ENCODE assay signal across 7 mouse cellular contexts in the genomic region with DNA sequence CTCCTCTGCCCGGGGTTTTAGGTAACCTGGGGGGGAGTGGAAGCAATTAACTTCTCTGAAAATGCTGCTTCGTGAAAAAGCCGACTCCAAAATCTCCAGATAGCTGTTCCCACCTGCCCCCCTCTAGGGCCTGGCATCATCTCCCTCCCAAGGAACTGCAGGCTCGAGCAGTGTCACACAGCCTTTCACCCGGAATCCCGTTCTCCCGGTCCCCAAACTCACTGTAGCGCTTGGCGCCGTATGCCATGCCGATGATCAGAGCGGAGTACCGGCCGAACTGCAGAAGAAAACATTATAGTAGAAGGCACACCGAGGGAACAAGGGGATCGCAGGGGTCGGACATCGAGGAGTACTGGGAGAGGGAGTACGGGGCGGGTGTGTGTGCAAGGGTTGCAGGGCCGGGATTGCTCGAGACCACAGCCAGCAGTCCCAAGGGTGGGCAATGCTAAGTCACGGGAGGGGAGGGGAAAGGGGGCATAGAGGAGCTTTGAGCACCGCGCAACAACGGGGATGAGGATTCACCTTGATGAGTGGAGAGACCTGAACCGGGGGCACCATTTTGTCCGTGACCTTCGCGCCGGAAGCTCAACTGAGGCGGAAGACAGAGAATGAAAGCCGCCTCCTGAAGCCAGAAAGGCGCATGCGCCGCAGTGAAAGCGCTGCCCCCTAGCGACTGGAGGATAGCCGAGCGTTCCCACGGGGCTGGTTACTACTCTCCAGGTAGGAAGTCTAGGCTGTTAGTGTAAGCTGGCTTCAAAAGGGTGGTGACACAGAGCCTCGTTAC. TPM values are rescaled to one million over a fixed set of nuclear protein-coding genes. Genes with fewer than 3 reads are reported as not detected.
DNase-seq lines count a peak whose midpoint lies in the region; ATAC-seq lines count a peak whose summit lies in the region.

Gene Atp5k (minus strand): TSS at position 645 of the 784 bp plus-strand sequence.

- H3K4me1 ChIP-seq in intestine, embryonic 16.5 days (ENCODE audit: control insufficient read depth, insufficient read depth, low read length): peaks cover 4% of the 10 kb centered on the region
- peaks cover 6% of the 10 kb centered on the region for H3K4me1 ChIP-seq in midbrain, embryonic 11.5 days (ENCODE audit: control insufficient read depth, insufficient read depth, low read length)

- H3K9ac ChIP-seq in intestine, embryonic 16.5 days (ENCODE audit: low read depth, low read length): peak within 1 kb of the TSS; percentile 90
- H3K9ac ChIP-seq in midbrain, embryonic 11.5 days (ENCODE audit: low read length): peak within 1 kb of the TSS; percentile 85

- H3K27me3 ChIP-seq in intestine, embryonic 16.5 days (replicated peaks; ENCODE audit: control insufficient read depth, insufficient read depth, low read length): no peaks in the 10 kb centered on the region
- H3K27me3 ChIP-seq in midbrain, embryonic 11.5 days (ENCODE audit: control insufficient read depth, insufficient read depth, low read length): no peaks in the 10 kb centered on the region

- 1% methylated on average over 42 of the region's 42 CpGs for WGBS in intestine, embryonic 16.5 days
- WGBS in midbrain, embryonic 11.5 days: 1% methylated on average over 42 of the region's 42 CpGs

- peak; percentile 94 for DNase-seq in adrenal gland, adult 2 months
- peak; percentile 88 for DNase-seq in embryo, embryonic 11.5 days (ENCODE audit: low read depth, low spot score)
- DNase-seq in gastrocnemius, postnatal 4 days (ENCODE audit: low spot score in 2 of 2): peak; percentile 86 to 90
- DNase-seq in left cerebral cortex, postnatal 36 days (ENCODE audit: low spot score in 2 of 2): peak; percentile 92 to 95
- peak; percentile 99 for DNase-seq in midbrain, embryonic 11.5 days (ENCODE audit: low spot score, missing footprints)
- peak; percentile 93 for DNase-seq in skeletal muscle tissue, adult 2 months (ENCODE audit: low read depth, low spot score)

- H3K27ac ChIP-seq in intestine, embryonic 16.5 days (ENCODE audit: low read length): peak within 1 kb of the TSS; percentile 38; the same call in 1 of the 2 replicates
- no peak within 1 kb of the TSS for H3K27ac ChIP-seq in midbrain, embryonic 11.5 days (ENCODE audit: low read depth, low read length)

- H3K4me3 ChIP-seq in intestine, embryonic 16.5 days (ENCODE audit: low read length): peak within 1 kb of the TSS; percentile 85
- H3K4me3 ChIP-seq in midbrain, embryonic 11.5 days (ENCODE audit: low read depth, low read length): peak within 1 kb of the TSS; percentile 62

- peak within 1 kb of the TSS; percentile 85 for H3K4me2 ChIP-seq in intestine, embryonic 16.5 days (ENCODE audit: low read depth, low read length)
- peak within 1 kb of the TSS; percentile 89 for H3K4me2 ChIP-seq in midbrain, embryonic 11.5 days

- H3K36me3 ChIP-seq in intestine, embryonic 16.5 days (ENCODE audit: control insufficient read depth, insufficient read depth, low read length): 0 out of 2 replicates have a peak, but pooled peaks cover 6% of the 10 kb centered on the region
- H3K36me3 ChIP-seq in midbrain, embryonic 11.5 days (ENCODE audit: control insufficient read depth, insufficient read depth, low read length): peaks cover 3% of the 10 kb centered on the region

- H3K9me3 ChIP-seq in intestine, embryonic 16.5 days (ENCODE audit: control insufficient read depth, low read length): no peaks in the 10 kb centered on the region
- no peaks in the 10 kb centered on the region for H3K9me3 ChIP-seq in midbrain, embryonic 11.5 days (ENCODE audit: control insufficient read depth, low read length)

- ATAC-seq in intestine, embryonic 16.5 days: peak; percentile 95
- ATAC-seq in midbrain, embryonic 11.5 days (ENCODE audit: low FRiP score): peak; percentile 88

- intact Hi-C loops in left cerebral cortex, postnatal 36 days (cut with DNase I): loop anchor here (5.0 kb wide), 1 partner anchor 67 kb away; the partner anchor contains the start of gene Gm42517

RNA-seq across cellular contexts. Expression of gene Atp5k, which starts in this region (rescaled TPM):
- 100 to 1,000 TPM; 370 to 504 TPM for total RNA-seq in adrenal gland, adult 2 months (2021)
- polyA plus RNA-seq in adrenal gland, adult 2 months (2012; rRNA removed): 22.4 and 22.9 TPM in 2 replicates
- total RNA-seq in gastrocnemius, postnatal 4 days (2021): 100 to 1,000 TPM; 548 to 659 TPM
- polyA plus RNA-seq in intestine, embryonic 16.5 days (2015; fragmentation: Nextera tagmentation; extraction: Ambion mirVana): 440 and 455 TPM in 2 replicates
- 100 to 1,000 TPM; 230 to 258 TPM for total RNA-seq in left cerebral cortex, postnatal 36 days (2021)
- 392 and 433 TPM in 2 replicates for polyA plus RNA-seq in midbrain, embryonic 11.5 days (2014; fragmentation: Nextera tagmentation; extraction: Ambion mirVana)

Comparison
In these comparisons a context has a peak if more than half of its experiments do, and no peak if none do; other contexts are left out.
1. RNA of gene Atp5k (polyA plus RNA-seq): 440 to 455 TPM in intestine, embryonic 16.5 days and 392 to 433 TPM in midbrain, embryonic 11.5 days; 22.4 to 22.9 TPM in adrenal gland, adult 2 months; every median in the first group is over 10 times any median in the second.
2. Peak in every context shown above with its lines, with median percentiles within 50 percentile points of each other: DNase-seq.